Mouse (Mus musculus) cortical plate, adult 2 months (tissue): ENCODE results near the gene Sgms1.

ENCODE experiments used
- CTCF ChIP-seq: fragments of 200-500 bp; IDR thresholded peaks from 2 replicates; pipeline ENCODE4 v1.5.1; 2011; ENCODE audit warnings: mild to moderate bottlenecking, control low read depth, low read length; ENCODE audit not compliant: insufficient read depth; ENCODE audit errors: extremely low read depth
- POLR2A ChIP-seq: fragments of 200-500 bp; IDR thresholded peaks from 2 replicates; pipeline ENCODE4 v1.6.1; 2011; ENCODE audit warnings: mild to moderate bottlenecking, low read length, control low read depth; ENCODE audit not compliant: insufficient read depth; ENCODE audit errors: extremely low read depth

GRCm38 (mm10) chr19:32237685-32238084 is 151.8 kb downstream of the Sgms1 start:
- TF ChIP-seq POLR2A = no peak
- TF ChIP-seq CTCF = no peak
